Mouse (Mus musculus): ENCODE results near the gene Col6a6. TPM values are rescaled to one million over a fixed set of nuclear protein-coding genes. Genes with fewer than 3 reads are reported as not detected.

The Col6a6 gene
- polyA plus RNA-seq, 1 experiment from 2014 or later, result 0.12 TPM

DNA sequence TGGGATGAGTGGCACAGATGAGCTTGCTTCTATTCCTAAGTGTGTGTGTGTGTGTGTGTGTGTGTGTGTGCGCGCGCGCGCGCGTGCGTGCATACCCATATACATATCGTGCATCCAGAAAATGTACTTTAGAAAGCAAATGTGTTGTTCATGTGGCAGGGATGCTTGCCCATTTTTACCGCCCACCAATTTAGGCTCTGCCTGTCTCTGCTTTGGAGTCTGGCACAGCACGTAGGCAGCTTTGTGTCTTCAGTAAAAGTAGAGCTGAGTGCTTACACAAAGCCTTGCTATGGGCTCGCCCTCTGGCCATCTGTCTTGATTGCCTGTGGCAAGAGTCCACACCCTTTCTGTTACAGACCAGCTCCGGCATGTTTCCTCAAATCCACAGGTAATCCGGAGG lies 135.5 kb downstream of the Col6a6 start:
- no peak overlapping the region for H3K27ac ChIP-seq
- H3K27me3 ChIP-seq, result no peaks in the 10 kb centered on the region
- no peak overlapping the region for H3K4me3 ChIP-seq
- no peak for ATAC-seq (ENCODE audit: low FRiP score)
- 92% methylated on average over 14 of the region's 14 CpGs for WGBS
- H3K9me3 ChIP-seq, result no peaks in the 10 kb centered on the region
- no peaks in the 10 kb centered on the region for H3K4me1 ChIP-seq (replicated peaks)
- H3K4me2 ChIP-seq, result no peak overlapping the region
- H3K36me3 ChIP-seq, result peaks cover 21% of the 10 kb centered on the region
- no peak overlapping the region for H3K9ac ChIP-seq

GRCm38 (mm10) chr9:105689485-105689884 lies 138.5 kb downstream of the Col6a6 start:
- WGBS, result 41% methylated on average over 7 of the region's 7 CpGs
- no peak overlapping the region for H3K4me2 ChIP-seq
- H3K4me1 ChIP-seq (replicated peaks), result no peaks in the 10 kb centered on the region
- no peak overlapping the region for H3K27ac ChIP-seq
- H3K36me3 ChIP-seq, result peaks cover 50% of the 10 kb centered on the region
- no peaks in the 10 kb centered on the region for H3K27me3 ChIP-seq
- H3K4me3 ChIP-seq, result no peak overlapping the region
- no peak for ATAC-seq (ENCODE audit: low FRiP score)
- no peaks in the 10 kb centered on the region for H3K9me3 ChIP-seq
- no peak overlapping the region for H3K9ac ChIP-seq

GRCm38 (mm10) chr9:105684549-105685165 lies 143.3 kb downstream of the Col6a6 start:
- WGBS, result 91% methylated on average over 13 of the region's 13 CpGs
- no peak overlapping the region for H3K9ac ChIP-seq
- H3K27ac ChIP-seq, result no peak overlapping the region
- ATAC-seq (ENCODE audit: low FRiP score), result no peak
- no peak overlapping the region for H3K4me3 ChIP-seq
- no peak overlapping the region for H3K4me2 ChIP-seq
- H3K9me3 ChIP-seq, result no peaks in the 10 kb centered on the region
- H3K27me3 ChIP-seq, result no peaks in the 10 kb centered on the region
- peaks cover 64% of the 10 kb centered on the region for H3K36me3 ChIP-seq
- H3K4me1 ChIP-seq (replicated peaks), result peaks cover 17% of the 10 kb centered on the region

GRCm38 (mm10) chr9:105681386-105681785 lies 146.6 kb downstream of the Col6a6 start:
- peaks cover 17% of the 10 kb centered on the region for H3K4me1 ChIP-seq (replicated peaks)
- no peaks in the 10 kb centered on the region for H3K9me3 ChIP-seq
- no peak overlapping the region for H3K4me3 ChIP-seq
- peaks cover 66% of the 10 kb centered on the region for H3K36me3 ChIP-seq
- H3K9ac ChIP-seq, result 0 out of 2 replicates have a peak overlapping the region, but pooled peaks have one; percentile 35
- ATAC-seq (ENCODE audit: low FRiP score), result peak; percentile 80
- 35% methylated on average over 7 of the region's 7 CpGs for WGBS
- H3K27me3 ChIP-seq, result no peaks in the 10 kb centered on the region
- peak overlapping the region; percentile 79 for H3K27ac ChIP-seq
- H3K4me2 ChIP-seq, result no peak overlapping the region

DNA sequence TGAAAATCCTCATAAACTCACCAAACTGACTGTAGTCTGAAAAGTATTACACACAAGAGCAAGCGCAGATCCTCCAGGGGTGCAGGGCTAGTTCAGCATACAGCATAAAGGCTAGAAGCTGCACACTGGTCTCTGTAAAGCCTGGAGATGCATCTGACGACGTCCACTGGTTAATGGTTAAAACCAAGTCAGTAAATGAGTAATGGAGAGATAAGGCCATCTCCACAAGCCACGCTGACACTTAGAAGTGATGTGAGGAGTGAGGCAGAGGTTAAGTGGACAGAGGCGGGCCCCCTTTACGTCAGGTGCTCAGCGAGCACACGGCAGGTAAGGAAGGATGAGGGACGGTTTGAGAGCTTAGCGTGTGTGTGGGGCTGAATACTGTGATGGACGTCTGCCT lies 152.0 kb downstream of the Col6a6 start:
- H3K4me1 ChIP-seq (replicated peaks), result peaks cover 3% of the 10 kb centered on the region
- no peaks in the 10 kb centered on the region for H3K9me3 ChIP-seq
- H3K36me3 ChIP-seq, result peaks cover 62% of the 10 kb centered on the region
- H3K27me3 ChIP-seq, result no peaks in the 10 kb centered on the region
- H3K27ac ChIP-seq, result no peak overlapping the region
- WGBS, result 81% methylated on average over 11 of the region's 11 CpGs
- no peak overlapping the region for H3K4me3 ChIP-seq
- no peak overlapping the region for H3K9ac ChIP-seq
- ATAC-seq (ENCODE audit: low FRiP score), result no peak
- no peak overlapping the region for H3K4me2 ChIP-seq

DNA sequence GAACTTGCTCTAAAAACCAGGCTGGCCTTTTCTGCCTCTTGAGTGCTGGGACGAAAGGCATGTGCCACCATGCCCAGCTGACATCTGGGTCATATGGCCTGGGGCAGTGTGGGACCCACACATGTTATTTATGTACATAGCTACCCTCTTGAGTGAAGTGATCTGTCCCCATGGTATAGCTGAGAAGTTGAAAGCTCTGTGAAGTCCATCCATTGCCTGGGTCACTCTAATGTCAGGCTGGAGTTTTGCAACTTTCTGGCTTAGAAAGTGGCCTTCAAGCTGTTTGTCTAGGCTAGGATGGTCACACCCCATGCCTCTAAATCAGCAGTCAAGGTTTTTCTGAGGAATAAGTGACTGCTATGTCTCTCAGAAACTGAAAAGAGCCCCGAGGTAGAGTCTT lies 155.9 kb downstream of the Col6a6 start:
- H3K27me3 ChIP-seq, result no peaks in the 10 kb centered on the region

DNA sequence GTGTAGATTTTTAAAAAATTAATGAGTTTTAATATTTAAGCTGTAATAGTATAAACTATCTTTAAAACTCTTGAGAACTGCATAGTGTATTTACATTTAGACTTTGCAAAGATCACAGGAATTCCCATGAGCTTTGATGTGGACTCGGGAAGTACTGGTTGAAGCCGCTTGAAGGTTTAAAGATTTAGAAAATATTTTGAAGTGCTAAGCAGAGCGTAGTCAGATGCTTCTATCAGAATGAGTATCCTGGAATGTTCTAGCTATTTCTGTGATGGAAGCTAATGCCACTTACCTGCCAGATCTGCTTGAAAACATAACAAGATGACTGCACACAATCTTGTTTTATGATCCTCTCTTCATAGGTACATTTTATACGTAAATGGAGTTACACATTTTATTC lies 157.0 kb downstream of the Col6a6 start:
- no peaks in the 10 kb centered on the region for H3K4me1 ChIP-seq (replicated peaks)
- no peak overlapping the region for H3K9ac ChIP-seq
- no peak overlapping the region for H3K27ac ChIP-seq
- no peak overlapping the region for H3K4me3 ChIP-seq
- H3K9me3 ChIP-seq, result no peaks in the 10 kb centered on the region
- 96% methylated on average over 4 of the region's 4 CpGs for WGBS
- peaks cover 73% of the 10 kb centered on the region for H3K36me3 ChIP-seq
- no peaks in the 10 kb centered on the region for H3K27me3 ChIP-seq
- no peak for ATAC-seq (ENCODE audit: low FRiP score)
- H3K4me2 ChIP-seq, result no peak overlapping the region

More for the DNA sequence above, 155.9 kb downstream of the Col6a6 start:
- no peak overlapping the region for H3K4me3 ChIP-seq
- no peaks in the 10 kb centered on the region for H3K4me1 ChIP-seq (replicated peaks)
- WGBS, result 87% methylated on average over 2 of the region's 2 CpGs
- no peak overlapping the region for H3K9ac ChIP-seq
- H3K9me3 ChIP-seq, result no peaks in the 10 kb centered on the region
- H3K36me3 ChIP-seq, result peaks cover 73% of the 10 kb centered on the region
- no peak overlapping the region for H3K4me2 ChIP-seq
- H3K27ac ChIP-seq, result no peak overlapping the region
- no peak for ATAC-seq (ENCODE audit: low FRiP score)

GRCm38 (mm10) chr9:105665269-105665668 lies 162.7 kb downstream of the Col6a6 start:
- peaks cover 86% of the 10 kb centered on the region for H3K36me3 ChIP-seq
- WGBS, result 92% methylated on average over 7 of the region's 7 CpGs

GRCm38 (mm10) chr9:105659877-105660276 lies 168.1 kb downstream of the Col6a6 start:
- no peaks in the 10 kb centered on the region for H3K4me1 ChIP-seq (replicated peaks)
- H3K9ac ChIP-seq, result no peak overlapping the region; the same call in 1 of the 2 replicates
- 59% methylated on average over 6 of the region's 6 CpGs for WGBS
- H3K4me3 ChIP-seq, result no peak overlapping the region
- peak overlapping the region; percentile 40; the same call in 1 of the 2 replicates for H3K27ac ChIP-seq
- H3K27me3 ChIP-seq, result no peaks in the 10 kb centered on the region
- peaks cover 63% of the 10 kb centered on the region for H3K36me3 ChIP-seq
- ATAC-seq (ENCODE audit: low FRiP score), result no peak
- H3K9me3 ChIP-seq, result no peaks in the 10 kb centered on the region
- no peak overlapping the region for H3K4me2 ChIP-seq

More at GRCm38 (mm10) chr9:105665269-105665668, 162.7 kb downstream of the Col6a6 start:
- H3K27me3 ChIP-seq, result no peaks in the 10 kb centered on the region
- H3K27ac ChIP-seq, result no peak overlapping the region
- H3K9me3 ChIP-seq, result no peaks in the 10 kb centered on the region
- H3K4me3 ChIP-seq, result no peak overlapping the region
- no peak for ATAC-seq (ENCODE audit: low FRiP score)
- no peak overlapping the region for H3K4me2 ChIP-seq
- H3K9ac ChIP-seq, result no peak overlapping the region
- H3K4me1 ChIP-seq (replicated peaks), result no peaks in the 10 kb centered on the region

DNA sequence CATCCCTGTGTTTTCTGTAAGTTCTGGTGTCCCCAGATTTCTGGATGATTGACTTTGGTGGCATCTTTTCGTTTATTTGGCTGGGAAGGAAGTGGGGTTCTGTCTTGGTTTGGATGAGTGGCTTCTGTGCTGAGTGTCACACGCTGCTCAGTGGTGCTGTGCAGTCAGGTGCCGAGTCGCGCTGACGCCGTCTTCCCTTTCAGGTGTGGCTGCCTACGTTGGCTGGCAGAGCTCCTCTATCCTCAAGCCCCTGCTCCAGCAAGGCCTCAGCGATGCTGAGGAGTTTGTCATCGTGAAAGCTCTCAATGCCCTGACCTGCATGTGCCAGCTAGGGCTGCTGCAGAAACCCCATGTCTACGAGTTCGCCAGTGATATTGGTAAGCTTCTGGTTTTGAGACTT lies 169.7 kb downstream of the Col6a6 start:
- WGBS, result 91% methylated on average over 12 of the region's 12 CpGs
- ATAC-seq (ENCODE audit: low FRiP score), result no peak
- Histone ChIP-seq H3K36me3 (peaks cover 61% of the 10 kb centered on the region), H3K9me3 (no peaks in the 10 kb centered on the region), H3K27ac (no peak overlapping the region), H3K27me3 (no peaks in the 10 kb centered on the region), H3K4me3 (no peak overlapping the region), H3K9ac (no peak overlapping the region), H3K4me1 (replicated peaks) (no peaks in the 10 kb centered on the region), H3K4me2 (no peak overlapping the region)

DNA sequence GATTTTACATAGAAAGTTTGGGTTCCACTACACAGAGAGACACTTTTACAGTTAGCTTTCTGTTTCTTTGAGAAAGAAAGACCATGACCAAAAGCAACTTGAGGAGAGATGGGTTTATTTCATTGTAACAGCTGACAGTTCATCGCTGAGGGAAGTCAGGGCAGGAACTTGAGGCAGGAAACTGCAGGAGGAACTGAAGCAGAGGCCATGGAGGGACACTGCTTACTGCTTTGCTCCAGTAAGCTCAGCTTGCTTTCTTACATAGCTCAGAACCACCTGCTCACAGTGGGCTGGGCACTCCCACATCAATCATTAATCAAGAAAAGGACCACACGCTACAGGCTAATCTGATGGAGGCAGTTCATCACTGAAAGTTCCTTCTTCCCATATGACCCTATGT lies 171.8 kb downstream of the Col6a6 start:
- Histone ChIP-seq H3K27ac (no peak overlapping the region), H3K4me3 (no peak overlapping the region), H3K9ac (no peak overlapping the region), H3K4me2 (no peak overlapping the region), H3K4me1 (replicated peaks) (0 out of 2 replicates have a peak, but pooled peaks cover 4% of the 10 kb centered on the region), H3K36me3 (peaks cover 59% of the 10 kb centered on the region), H3K27me3 (no peaks in the 10 kb centered on the region), H3K9me3 (no peaks in the 10 kb centered on the region)
- ATAC-seq (ENCODE audit: low FRiP score), result no peak
- 67% methylated on average over 2 of the region's 2 CpGs for whole genome bisulfite sequencing

GRCm38 (mm10) chr9:105642460-105643371 lies 185.2 kb downstream of the Col6a6 start, which contains the start of gene Pik3r4:
Gene Pik3r4 (plus strand): TSS chr9:105642978.
- peaks cover 38% of the 10 kb centered on the region for H3K4me1 ChIP-seq (replicated peaks)
- H3K4me2 ChIP-seq, result peak within 1 kb of the TSS; percentile 91
- H3K27ac ChIP-seq, result peak within 1 kb of the TSS; percentile 79
- 6% methylated on average over 37 of the region's 37 CpGs for WGBS
- H3K9ac ChIP-seq, result peak within 1 kb of the TSS; percentile 82
- no peaks in the 10 kb centered on the region for H3K27me3 ChIP-seq
- peak within 1 kb of the TSS; percentile 86 for H3K4me3 ChIP-seq
- ATAC-seq (ENCODE audit: low FRiP score), result peak; percentile 95
- H3K36me3 ChIP-seq, result peaks cover 23% of the 10 kb centered on the region
- H3K9me3 ChIP-seq, result no peaks in the 10 kb centered on the region
